Mouse (Mus musculus) embryonic stem cell, embryonic (primary cell): ENCODE measurements around the gene Dhh.

Experiments
- CTCF ChIA-PET, 4 experiments: fragments of 300-600 bp in 2 of 4; fragments of 350-600 bp in 2 of 4; sonication (Branson Sonifier 250); formaldehyde crosslinking; loops; one replicate each; lab custom pipeline; 2022; ENCODE audit warnings: inconsistent platforms in 2 of 4; lab: Charles Lee
- POLR2A ChIA-PET, 4 experiments: fragments of 300-600 bp in 2 of 4; fragments of 350-600 bp in 2 of 4; sonication (Branson Sonifier 250); formaldehyde crosslinking; loops; one replicate each; lab custom pipeline; 2022; ENCODE audit warnings: antibody characterized with exemption in 4 of 4, inconsistent platforms in 1 of 4; lab: Charles Lee

The Dhh gene

DNA sequence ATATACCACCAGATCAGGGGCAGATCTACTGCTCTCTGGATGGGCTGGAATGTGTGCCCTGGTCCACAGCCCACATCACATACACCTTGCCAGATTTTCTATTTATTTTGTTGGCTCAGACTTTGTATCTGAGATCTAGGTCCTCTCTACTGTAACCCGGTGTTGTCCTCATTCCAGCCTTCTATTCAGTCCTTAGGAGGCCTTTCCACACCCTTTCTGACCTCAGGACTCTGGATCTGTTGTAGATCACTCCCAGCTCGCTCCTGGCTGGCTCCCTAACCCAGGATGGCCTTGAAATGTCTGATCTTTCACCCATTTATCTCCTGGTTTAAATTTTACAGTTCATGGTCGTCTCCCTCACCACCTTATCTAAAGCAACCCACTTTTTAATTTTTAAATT lies 26.3 kb upstream of the Dhh start:
- ChIA-PET POLR2A (interaction anchor here in 3 of 4 experiments (0.6 to 16.3 kb wide), 6 partner anchors 9 to 104 kb away, joined by 3 to 120 read pairs (median 4); partner anchors contain the start of genes Gm49450 (in 1 of the 3), Tuba1a (in 1 of the 3) and Tuba1b (in 1 of the 3)), CTCF (interaction anchor here in 1 of 4 experiments (0.7 kb wide), 1 partner anchor 69 kb away, joined by 3 read pairs; no protein-coding TSS in a partner anchor)

DNA sequence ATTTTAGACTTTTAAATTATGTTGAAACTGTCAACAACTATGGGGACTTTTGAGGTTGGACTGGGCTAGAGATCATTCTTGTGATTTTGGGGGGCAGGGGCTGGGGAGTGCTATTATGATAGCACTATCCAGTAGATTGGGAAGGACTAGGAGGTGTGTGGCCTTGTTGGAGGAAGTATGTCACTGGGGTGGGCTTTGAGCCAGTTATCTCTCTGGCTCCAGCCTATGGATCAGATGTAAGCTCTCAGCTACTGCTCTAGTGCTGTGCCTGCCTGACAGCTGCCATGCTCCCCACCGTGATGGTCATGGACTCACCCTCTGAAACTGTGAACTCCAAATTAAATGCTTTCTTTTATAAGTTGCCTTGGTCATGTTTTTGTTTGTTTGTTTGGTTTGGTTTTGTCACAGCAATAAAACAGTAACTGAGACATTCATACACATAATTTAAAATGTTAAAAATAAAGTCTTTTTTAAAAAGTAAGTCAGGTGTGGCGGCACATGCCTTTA lies 24.7 kb upstream of the Dhh start:
- CTCF ChIA-PET: interaction anchor here in 2 of 4 experiments (0.7 to 0.8 kb wide), 2 partner anchors 18 to 29 kb away, joined by 3 to 4 read pairs; no protein-coding TSS in a partner anchor
- POLR2A ChIA-PET: interaction anchor here in 3 of 4 experiments (0.5 to 16.3 kb wide), 6 partner anchors 11 to 117 kb away, joined by 3 to 120 read pairs (median 4); partner anchors contain the start of gene Tuba1b (in 2 of the 3)

DNA sequence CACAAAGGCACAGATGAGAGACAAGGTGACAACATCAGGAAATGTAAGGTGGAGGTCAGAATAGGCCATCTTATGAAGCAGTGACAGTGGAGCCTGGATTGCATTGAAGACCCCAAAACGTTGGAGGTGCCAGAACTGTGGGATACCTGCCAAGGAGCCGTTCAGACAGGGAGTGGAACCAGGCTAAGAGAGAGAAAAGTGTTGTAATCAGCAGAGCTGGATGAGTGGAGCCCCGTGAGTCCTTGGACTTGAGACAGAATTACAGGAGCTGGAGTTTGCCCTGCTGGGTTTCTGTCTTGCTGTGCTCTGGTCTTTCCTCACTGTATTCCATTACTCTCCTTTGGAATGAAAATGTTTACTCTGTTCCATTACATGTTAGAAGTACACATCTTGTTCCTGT lies 24.2 kb upstream of the Dhh start:
- CTCF ChIA-PET: interaction anchor here in 1 of 4 experiments (1.3 kb wide), 1 partner anchor 18 kb away, joined by 3 read pairs; no protein-coding TSS in a partner anchor
- POLR2A ChIA-PET: interaction anchor here in 3 of 4 experiments (0.6 to 16.3 kb wide), 11 partner anchors 8 to 104 kb away, joined by 3 to 120 read pairs (median 4); partner anchors contain the start of gene Tuba1b (in 2 of the 3)

DNA sequence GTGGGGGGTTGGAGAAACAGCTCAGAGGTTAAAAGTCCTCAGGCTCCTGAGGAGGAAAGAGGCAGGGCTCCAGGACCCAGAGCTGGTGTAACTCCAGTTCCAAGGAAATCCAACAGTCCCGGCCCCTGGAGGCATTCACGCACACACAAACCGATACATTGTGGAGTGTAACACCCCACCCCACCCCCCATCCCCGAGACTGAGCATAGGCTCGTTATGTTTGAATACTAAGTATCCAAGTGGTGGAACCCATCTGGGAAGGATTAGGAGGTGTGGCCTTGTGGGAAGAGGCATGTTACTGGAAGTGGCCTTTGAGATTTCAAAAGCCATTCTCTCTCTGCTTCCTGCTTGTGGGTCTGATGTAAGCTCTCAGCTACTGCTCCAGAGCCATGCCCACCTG lies 23.2 kb upstream of the Dhh start:
- ChIA-PET CTCF (interaction anchor here in 2 of 4 experiments (1.2 to 1.3 kb wide), 2 partner anchors 17 to 103 kb away, joined by 3 read pairs; no protein-coding TSS in a partner anchor), POLR2A (interaction anchor here in 2 of 4 experiments (0.7 to 16.3 kb wide), 11 partner anchors 9 to 103 kb away, joined by 3 to 120 read pairs (median 4); partner anchors contain the start of genes Tuba1b (in 2 of the 2), Gm49450 (in 1 of the 2) and Tuba1a (in 1 of the 2))

DNA sequence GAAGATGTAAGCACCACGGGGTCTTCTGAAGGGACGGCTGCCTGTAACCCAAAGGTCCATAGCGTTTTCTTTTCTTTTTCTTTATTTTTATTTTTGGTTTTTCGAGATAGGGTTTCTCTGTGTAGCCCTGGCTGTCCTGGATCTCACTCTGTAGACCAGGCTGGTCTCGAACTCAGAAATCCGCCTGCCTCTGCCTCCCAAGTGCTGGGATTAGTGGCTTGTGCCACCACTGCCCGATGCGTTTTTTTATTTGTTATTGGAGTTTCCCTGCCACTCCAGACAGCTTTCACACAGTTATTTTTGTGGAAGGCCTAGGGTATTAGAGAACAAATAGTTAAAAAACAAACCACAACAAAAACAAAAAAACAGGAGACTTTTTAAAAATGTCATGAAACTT lies 20.2 kb upstream of the Dhh start:
- CTCF ChIA-PET: interaction anchor here in 2 of 4 experiments (0.8 to 1.4 kb wide), 8 partner anchors 11 to 126 kb away, joined by 3 to 5 read pairs (median 4); partner anchors contain the start of gene Prkag1 (in 1 of the 2)

DNA sequence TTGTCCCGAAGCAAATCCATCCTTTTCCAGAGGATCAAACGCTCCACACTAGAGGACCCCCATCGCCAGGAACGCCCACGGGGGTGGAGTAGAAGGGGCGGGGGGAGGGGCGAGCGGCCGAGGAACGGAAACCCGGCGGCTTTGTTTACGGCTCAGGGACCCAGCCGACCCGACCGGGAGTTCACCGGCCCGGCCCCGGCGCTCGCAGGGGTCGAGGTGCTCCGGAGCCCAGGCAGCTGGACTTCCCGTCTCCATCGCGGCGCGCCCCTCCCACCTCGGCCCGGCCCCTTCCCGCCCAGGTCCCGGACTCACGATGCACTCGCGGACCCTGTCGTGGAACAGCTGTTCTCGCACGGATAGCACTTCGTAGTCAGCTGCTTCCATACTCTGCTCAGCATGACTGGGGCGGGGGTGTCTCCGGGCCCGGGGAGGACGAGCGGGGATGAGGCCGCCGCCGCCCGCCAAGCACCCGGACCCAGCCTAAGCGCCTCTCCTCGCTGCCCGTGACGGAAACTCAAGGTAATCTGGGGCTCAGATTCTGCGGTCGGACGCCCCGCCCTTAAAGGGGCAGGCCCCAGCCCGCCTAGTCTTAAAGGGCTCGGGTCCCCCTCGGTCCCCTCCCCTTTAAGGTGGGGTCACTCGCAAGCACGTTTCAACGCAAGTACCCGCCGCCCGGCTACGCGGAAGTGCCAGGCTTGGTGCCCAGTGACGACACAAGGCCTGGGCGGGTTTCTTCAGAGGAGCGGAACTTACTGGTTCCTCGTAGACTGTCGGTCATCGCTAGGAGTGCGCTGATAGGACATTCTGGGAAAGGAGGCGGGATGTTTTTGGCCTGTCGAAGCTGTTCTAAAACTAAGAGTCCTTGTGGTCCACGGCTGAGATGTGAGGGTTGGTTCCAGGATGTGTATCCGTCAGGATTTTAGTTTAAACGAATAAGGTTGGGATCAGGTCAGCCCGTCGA lies 19.5 kb upstream of the Dhh start, which contains the start of gene Lmbr1l:
Gene Lmbr1l (minus strand): TSS at position 694 of the 961 bp plus-strand sequence.
- ChIA-PET CTCF (interaction anchor here in 2 of 4 experiments (0.6 to 1.4 kb wide), 9 partner anchors 11 to 125 kb away, joined by 3 to 6 read pairs (median 4); partner anchors contain the start of gene Prkag1 (in 1 of the 2)), POLR2A (interaction anchor here in 3 of 4 experiments (0.6 to 16.3 kb wide), 39 partner anchors 9 to 242 kb away, joined by 3 to 120 read pairs (median 4); partner anchors contain the start of genes Tuba1b (in 3 of the 3), Dhh (in 2 of the 3), Gm49450 (in 2 of the 3) and Tuba1a (in 2 of the 3))

More for the DNA sequence above, 20.2 kb upstream of the Dhh start:
- POLR2A ChIA-PET: interaction anchor here in 3 of 4 experiments (0.6 to 16.3 kb wide), 30 partner anchors 8 to 112 kb away, joined by 3 to 120 read pairs (median 6); partner anchors contain the start of genes Tuba1b (in 3 of the 3), Gm49450 (in 2 of the 3), Tuba1a (in 2 of the 3) and Dhh (in 1 of the 3)

DNA sequence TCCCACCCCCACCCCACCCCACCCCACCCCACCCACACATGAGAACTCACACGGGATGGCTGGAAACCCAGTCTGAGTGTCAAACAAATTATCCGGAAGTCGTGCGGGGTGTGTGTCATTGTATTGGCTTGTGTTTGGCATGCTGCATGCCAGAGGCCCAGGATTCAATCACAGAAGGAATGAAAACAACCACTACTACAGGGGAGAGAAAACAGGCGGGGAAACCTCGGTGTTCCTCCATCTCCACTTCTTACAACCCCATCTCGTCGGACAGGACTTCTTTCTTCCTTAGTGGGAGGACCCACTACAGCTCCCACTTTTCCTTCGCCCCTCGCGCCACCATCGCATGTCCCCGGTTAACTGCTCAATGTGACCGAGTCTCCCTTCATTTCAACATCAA lies 18.8 kb upstream of the Dhh start:
- ChIA-PET POLR2A (interaction anchor here in 3 of 4 experiments (0.6 to 16.3 kb wide), 24 partner anchors 9 to 242 kb away, joined by 3 to 120 read pairs (median 6); partner anchors contain the start of genes Tuba1b (in 3 of the 3), Dhh (in 2 of the 3), Gm49450 (in 1 of the 3) and Tuba1a (in 1 of the 3)), CTCF (interaction anchor here in 1 of 4 experiments (0.6 to 1.4 kb wide), 2 partner anchors 33 to 76 kb away, joined by 3 to 6 read pairs; no protein-coding TSS in a partner anchor)

DNA sequence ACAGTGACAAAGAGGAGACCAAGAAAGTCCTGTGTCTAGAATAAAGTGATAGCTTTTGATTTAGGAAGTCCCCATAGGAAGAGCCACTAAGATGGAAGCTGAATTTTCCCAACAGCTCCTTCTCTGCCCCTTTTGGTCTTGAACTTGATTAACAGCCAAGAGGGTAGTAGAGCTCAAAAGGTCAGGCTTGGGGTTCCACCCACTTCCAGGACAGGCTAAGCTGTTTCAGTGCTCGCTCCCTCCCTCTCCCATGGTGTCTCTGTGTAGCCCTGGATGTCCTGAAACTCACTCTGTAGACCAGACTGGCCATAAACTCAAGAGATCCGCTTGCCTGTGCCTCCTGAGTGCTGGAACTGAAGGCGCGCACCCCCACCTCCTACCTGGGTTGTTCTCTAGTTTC lies 17.7 kb upstream of the Dhh start:
- POLR2A ChIA-PET: interaction anchor here in 3 of 4 experiments (0.8 to 16.3 kb wide), 20 partner anchors 10 to 114 kb away, joined by 3 to 120 read pairs (median 5); partner anchors contain the start of genes Tuba1b (in 3 of the 3), Gm49450 (in 2 of the 3), Tuba1a (in 2 of the 3) and Dhh (in 1 of the 3)
- CTCF ChIA-PET: interaction anchor here in 3 of 4 experiments (0.9 to 2.5 kb wide), 5 partner anchors 11 to 15 kb away, joined by 3 to 15 read pairs (median 4); no protein-coding TSS in a partner anchor

DNA sequence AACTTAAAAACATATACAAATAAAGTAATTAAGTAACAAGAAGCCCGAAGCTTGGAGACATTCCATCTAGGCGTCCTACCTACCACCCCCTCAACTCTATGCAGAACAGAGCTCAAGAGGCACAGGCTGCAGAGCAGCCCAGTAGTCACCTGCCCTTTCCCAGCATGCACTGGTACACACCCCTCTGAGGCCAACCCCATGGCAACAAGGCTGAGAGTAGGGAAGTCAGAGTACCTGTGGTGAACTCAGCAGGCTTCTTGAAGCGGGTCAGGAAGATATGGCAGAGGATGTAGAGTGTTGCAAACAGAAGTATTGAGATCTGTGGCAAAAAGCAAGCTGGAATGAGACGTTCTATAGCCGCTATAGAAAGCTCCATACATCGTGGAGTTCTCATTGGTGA lies 16.6 kb upstream of the Dhh start:
- CTCF ChIA-PET: interaction anchor here in 3 of 4 experiments (0.7 to 2.5 kb wide), 8 partner anchors 10 to 110 kb away, joined by 3 to 15 read pairs (median 3); no protein-coding TSS in a partner anchor
- POLR2A ChIA-PET: interaction anchor here in 3 of 4 experiments (0.5 to 16.3 kb wide), 25 partner anchors 9 to 115 kb away, joined by 3 to 120 read pairs (median 4); partner anchors contain the start of genes Tuba1b (in 3 of the 3), Gm49450 (in 2 of the 3), Tuba1a (in 2 of the 3) and Tuba1c (in 2 of the 3)

DNA sequence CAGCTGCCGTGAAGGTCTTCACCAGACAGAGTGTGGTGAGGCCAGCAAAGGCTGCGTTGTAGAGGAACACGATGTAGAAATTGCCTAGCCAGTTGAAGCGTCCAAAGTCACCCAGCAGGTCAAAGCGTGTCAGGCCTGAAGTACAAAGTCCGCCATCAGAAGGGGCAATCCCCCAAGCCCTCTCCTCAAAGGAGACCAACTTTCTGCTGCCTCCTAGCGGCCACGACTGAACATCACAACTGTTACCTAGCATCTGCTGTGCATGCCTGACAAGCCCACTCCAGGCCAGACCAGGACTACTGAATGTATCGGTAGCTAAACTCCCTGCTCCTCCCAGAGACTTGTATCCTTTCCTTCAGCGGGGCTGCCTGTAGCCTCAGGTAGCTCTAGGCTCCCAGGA lies 6.4 kb upstream of the Dhh start:
- POLR2A ChIA-PET: interaction anchor here in 2 of 4 experiments (0.5 to 1.8 kb wide), 14 partner anchors 9 to 557 kb away, joined by 3 to 5 read pairs (median 3); partner anchors contain the start of genes Gm49450 (in 1 of the 2) and Tuba1b (in 1 of the 2)

DNA sequence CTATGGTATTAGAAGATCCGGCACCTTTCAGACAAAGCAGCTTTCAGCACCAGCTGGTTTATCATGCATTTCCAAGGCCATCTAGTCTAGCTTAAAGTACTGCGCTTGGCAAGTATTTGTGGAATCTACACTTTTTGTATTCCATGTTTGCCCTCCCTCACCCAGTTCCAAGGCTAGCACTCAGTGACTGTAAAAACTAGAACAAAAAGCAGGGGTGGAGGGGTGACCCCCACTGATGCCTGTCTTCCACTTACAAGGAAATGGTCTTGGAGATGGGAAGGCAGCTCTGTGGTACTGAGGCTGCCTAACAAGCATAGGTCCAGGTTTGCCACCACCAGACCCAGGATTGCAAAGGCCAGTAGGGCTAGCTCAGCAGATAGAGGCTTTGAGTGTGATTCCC lies 4.3 kb upstream of the Dhh start:
- CTCF ChIA-PET: interaction anchor here (1.2 to 3.3 kb wide), 7 partner anchors 9 to 98 kb away, joined by 3 to 13 read pairs (median 5); partner anchors contain the start of gene Prkag1 (in 1 of the 4)
- POLR2A ChIA-PET: interaction anchor here in 3 of 4 experiments (0.6 to 3.0 kb wide), 11 partner anchors 10 to 225 kb away, joined by 3 to 13 read pairs (median 4); partner anchors contain the start of genes Rnd1 (in 1 of the 3) and Tuba1c (in 1 of the 3)

More for the DNA sequence above, 6.4 kb upstream of the Dhh start:
- CTCF ChIA-PET: interaction anchor here (0.5 to 3.3 kb wide), 29 partner anchors 8 to 1045 kb away, joined by 3 to 15 read pairs (median 3); no protein-coding TSS in a partner anchor

DNA sequence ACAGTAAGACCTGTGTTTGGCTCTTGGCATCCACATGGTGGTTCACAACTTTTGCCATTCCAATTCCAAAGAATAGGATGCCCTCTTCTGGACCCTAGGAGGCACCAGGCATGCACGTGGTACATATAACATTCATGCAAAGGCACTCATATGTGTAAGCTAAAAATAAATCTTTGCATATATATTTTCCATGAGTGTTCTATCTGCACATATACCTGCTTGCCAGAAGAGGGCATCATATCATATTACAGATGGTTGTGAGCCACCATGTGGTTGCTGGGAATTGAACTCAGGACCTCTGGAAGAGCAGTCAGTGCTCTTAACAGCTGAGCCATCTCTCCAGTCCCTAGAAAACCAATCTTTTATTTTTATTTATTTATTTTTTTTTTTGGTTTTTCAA lies 3.2 kb upstream of the Dhh start:
- ChIA-PET CTCF (interaction anchor here (0.6 to 1.9 kb wide), 12 partner anchors 9 to 324 kb away, joined by 3 to 7 read pairs (median 4); partner anchors contain the start of gene Prkag1 (in 1 of the 4)), POLR2A (interaction anchor here in 3 of 4 experiments (1.2 to 3.0 kb wide), 7 partner anchors 9 to 224 kb away, joined by 3 to 14 read pairs (median 9); partner anchors contain the start of genes Rnd1 (in 1 of the 3) and Tuba1b (in 1 of the 3))

DNA sequence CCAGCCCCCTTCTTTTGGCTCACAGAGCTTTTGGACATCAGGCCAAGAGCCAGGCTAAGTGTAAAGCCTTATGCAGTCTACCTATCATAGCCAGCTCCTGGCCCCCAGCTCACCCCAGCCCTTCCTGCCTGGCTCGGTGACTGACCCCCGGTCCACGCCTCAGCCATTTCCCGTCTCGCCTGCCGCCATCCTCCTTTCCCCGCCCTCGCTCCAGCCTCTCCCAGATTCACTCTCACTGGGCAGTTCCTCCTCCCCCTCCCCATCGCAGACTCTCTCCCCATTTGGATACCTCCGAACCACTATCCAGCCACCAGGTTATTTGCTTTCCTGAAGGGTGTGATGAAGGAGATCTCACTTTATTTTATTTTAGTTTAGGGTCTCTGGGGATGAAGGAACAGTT lies 845 bp downstream of the Dhh start:
- CTCF ChIA-PET: interaction anchor here in 2 of 4 experiments (0.5 to 1.1 kb wide), 6 partner anchors 9 to 1000 kb away, joined by 3 to 4 read pairs (median 3); no protein-coding TSS in a partner anchor
- POLR2A ChIA-PET: interaction anchor here in 3 of 4 experiments (0.7 to 3.2 kb wide), 18 partner anchors 8 to 143 kb away, joined by 3 to 10 read pairs (median 4); partner anchors contain the start of genes Tuba1b (in 2 of the 3), Lmbr1l (in 1 of the 3) and Tuba1c (in 1 of the 3)

DNA sequence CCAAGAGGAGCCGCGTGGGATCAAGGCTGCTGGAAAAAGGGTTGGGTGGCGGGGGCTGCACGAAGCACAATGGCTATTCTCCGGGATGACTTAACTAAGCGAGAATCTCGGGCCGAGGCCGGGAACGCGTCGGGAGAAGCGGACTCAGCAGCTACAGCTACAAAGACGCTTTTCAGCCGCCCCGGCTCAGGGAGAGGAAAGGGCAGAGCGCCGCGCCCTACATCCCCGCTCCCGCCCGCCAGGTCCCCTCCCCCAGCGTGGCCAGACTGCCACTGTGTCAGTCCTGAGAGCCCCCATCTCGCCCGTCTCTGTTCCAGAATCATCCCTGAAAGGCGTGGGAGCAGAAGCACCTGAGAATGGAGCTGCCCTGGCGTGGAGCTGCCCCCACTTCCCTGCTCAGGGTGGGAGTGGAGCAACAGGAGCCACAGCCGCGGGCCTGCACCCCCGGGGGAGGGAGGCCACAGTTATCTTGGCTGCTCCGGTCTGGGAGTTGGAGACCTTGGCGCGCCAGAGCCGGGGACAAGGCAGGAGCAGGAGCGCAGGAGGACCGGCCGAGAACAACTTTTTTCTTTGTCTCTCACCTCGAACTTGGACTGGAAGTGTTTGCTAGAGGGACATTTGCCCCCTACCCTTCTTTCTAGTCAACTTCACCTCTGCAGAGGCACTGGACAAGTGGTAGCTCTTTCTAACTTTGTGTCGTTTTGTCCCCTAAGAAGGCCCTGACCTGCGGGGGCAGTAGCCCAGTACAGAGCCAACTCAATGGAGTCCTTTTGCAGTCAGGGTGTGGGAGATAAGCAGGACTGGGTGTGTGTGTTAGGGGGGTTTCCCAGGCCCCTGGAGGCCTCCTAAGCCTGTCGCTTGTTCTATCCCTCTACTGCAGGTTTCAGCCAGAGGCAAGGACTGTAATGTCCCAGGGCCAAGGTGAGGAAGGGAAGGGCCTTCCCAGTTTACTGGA lies 2.4 kb downstream of the Dhh start:
- ChIA-PET CTCF (interaction anchor here in 2 of 4 experiments (0.6 to 1.5 kb wide), 8 partner anchors 8 to 379 kb away, joined by 3 to 6 read pairs (median 3); no protein-coding TSS in a partner anchor), POLR2A (interaction anchor here in 3 of 4 experiments (0.5 to 3.2 kb wide), 29 partner anchors 8 to 150 kb away, joined by 3 to 14 read pairs (median 4); partner anchors contain the start of genes Lmbr1l (in 2 of the 3), Tuba1c (in 2 of the 3) and Tuba1b (in 1 of the 3))
